Mouse (Mus musculus) cerebellum, postnatal 4 days (tissue): Measurements from ENCODE around the gene Gstp3.

Source experiments
- DNase-seq, 2 experiments: peaks; one replicate each; pipeline ENCODE4 v3.0.0; 2022; ENCODE audit warnings: low spot score in 2 of 2, mixed read lengths in 1 of 2

Gstp3 gene

DNA sequence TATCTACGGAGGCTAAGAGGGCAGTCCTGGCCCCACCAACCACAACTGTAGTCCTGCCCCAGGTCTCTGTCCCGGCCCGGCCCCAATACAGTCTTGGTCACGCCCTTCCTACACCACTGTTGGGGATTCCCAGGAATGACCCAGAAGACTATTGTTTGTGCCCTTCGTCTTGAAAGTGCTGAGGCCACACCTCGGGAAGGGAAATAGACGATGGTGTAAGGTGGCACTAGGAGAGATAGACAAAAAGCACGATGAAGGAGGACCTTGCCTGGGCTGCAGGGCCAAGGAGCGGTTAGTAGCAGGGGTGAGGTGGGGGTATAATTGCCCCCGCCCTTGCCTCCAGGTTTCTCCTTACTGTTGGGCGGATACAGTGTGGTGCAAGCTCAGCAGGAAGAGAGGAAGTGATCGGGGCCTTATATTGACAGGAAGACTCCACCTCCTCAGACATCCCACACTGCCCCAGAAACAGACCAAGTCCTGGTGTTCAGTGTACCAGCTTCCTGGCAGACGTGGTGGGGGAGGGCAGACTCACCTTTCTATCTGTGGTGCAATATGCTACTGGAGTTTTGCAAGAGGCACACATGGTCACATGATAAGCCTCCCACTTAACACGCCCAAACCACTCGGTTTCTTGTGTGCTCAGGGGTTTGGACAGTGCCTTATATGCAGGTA, at the start of gene Gstp3:
Gene Gstp3 (minus strand): TSS at position 501 of the 672 bp plus-strand sequence.
- no peak for DNase-seq

- DNase-seq, result no peak
Measured at GRCm38 (mm10) chr19:4108535-4108934, 49.2 kb upstream of the Gstp3 start.

- DNase-seq, result no peak
Measured at GRCm38 (mm10) chr19:4106654-4107053, 47.3 kb upstream of the Gstp3 start.

GRCm38 (mm10) chr19:4104675-4105194, 45.4 kb upstream of the Gstp3 start:
- DNase-seq, result no peak

- no peak for DNase-seq
Measured at GRCm38 (mm10) chr19:4103792-4104191, 44.4 kb upstream of the Gstp3 start.

DNA sequence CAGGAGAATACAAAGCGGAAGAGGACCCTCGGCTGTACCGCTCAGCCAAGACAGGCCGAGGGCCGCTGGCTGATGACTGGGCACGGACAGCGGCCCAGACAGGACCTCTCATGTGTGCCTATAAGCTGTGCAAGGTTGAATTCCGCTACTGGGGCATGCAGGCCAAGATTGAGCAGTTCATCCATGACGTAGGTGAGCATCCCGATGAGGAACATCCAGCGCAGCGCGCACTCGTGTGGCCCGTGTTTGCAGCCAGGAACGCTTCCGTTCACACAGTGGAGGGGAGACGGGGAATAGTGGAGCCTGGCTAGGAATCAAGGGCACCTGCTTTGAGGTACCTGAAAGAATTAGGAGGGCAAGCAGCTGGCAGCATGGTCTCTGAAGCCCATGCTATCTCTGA, 43.9 kb upstream of the Gstp3 start:
- no peak for DNase-seq

DNA sequence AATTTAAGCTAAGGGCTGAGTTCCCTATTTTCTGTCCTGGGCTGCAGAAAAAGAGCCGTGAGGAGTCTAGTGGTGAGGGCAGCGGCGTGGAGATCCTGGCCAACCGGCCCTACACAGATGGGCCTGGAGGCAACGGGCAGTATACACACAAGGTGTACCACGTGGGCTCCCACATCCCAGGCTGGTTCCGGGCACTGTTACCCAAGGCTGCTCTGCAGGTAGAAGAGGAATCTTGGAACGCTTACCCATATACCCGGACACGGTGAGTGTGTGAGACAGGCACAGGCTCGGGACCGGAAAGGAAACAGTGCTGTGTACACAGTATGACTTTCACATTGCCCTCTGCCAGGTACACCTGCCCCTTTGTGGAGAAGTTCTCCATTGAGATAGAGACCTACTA, 43.3 kb upstream of the Gstp3 start:
- no peak for DNase-seq

GRCm38 (mm10) chr19:4102049-4102448, 42.7 kb upstream of the Gstp3 start:
- no peak for DNase-seq

GRCm38 (mm10) chr19:4101466-4101865, 42.1 kb upstream of the Gstp3 start:
- no peak for DNase-seq

DNA sequence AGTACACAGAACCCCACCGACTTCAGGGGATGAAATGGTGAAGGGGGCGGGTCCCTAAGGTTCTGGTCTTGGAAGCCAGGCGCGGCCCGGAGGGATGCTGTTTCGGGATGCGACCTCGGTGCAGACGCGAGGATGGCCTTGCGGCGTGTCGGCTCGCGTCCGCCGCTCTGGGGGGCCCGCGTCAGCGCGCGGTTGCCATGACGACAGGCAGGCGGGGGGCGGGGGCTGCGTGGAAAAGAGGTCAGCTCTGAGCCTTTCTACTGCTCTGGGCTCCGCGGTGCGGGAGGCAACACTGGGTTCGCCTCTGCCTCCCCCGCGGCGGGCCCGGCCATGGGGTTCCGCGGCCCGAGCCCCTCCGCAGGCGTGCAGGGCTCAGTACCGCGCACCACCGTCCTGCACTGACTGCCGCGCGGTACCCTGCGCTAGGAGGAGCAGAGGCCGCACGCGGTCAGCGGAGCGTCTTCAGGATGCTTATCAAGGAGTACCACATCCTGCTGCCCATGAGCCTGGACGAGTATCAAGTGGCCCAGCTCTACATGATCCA, 41.4 kb upstream of the Gstp3 start:
- DNase-seq, result peak in 1 of 2 experiments; percentile 70

GRCm38 (mm10) chr19:4099837-4100717, 40.7 kb upstream of the Gstp3 start, which contains the start of gene Pitpnm1:
TSS of gene Pitpnm1 (plus strand) at chr19:4099998.
- DNase-seq, result peak in 1 of 2 experiments; percentile 30

DNA sequence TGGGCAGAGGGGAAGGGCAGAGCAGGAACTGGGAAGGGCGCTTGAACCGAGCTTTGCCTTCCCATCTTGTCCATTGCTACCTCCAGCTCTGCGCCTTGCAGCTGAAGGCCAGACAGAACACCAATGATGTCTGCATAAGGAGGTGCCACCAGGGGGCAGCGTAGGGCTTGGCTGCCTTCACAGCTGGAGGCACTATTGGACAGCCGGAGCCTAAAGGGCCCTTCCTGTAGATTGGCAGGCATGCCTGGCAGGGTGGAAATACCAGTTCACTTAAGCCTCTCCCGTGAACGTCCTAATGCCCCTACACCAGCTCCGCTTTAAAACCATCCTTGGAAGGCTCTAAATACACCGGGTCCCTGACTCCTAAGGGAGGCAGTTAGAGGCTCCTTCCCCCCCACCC, 39.7 kb upstream of the Gstp3 start:
- peak; percentile 87 to 88 for DNase-seq

DNA sequence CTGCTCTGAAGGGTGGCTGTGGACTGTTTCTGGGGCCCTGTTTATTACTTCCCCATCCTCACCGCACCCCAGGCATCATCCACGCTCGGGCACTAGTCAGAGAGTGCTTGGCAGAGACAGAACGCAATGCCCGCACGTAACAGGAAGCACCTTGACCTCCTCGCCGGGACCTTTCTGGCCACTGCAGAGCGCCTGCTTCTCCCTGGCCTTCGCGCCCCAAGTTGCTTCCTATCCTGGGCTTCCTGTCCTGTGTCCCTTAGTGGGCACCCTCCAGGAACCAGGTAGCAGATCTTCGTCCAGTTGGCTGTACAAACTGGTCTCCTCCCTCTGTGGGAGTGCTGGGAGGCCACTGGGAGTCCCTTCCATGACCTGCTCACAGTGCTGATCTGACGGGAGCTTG, 39.1 kb upstream of the Gstp3 start:
- no peak for DNase-seq

- DNase-seq, result no peak
Measured at GRCm38 (mm10) chr19:4097441-4097825, 38.1 kb upstream of the Gstp3 start.

- DNase-seq, result peak; percentile 99 to 100
Measured at GRCm38 (mm10) chr19:4096642-4097440, 37.5 kb upstream of the Gstp3 start, which contains the start of gene Cdk2ap2. TSS of gene Cdk2ap2 (plus strand) at chr19:4097182.

DNA sequence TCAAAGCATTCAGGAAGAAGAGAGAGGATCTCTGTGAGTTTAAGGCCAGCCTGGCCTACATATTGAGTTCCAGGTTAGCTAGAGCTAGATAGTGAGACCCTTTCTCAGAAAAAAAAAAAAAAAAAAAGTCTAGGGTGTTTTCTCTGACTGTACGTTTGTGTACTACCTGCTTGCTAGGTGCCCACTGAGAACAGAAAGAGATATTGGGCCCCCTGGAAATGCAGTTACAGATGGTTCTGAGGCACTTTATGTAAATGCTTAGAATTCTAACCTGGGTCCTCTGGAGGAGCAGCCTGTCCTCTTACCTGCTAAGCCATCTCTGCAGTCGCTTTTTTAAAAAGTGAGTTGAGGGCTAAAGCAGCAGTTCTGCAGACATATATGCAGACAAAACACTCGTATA, 36.4 kb upstream of the Gstp3 start:
- DNase-seq, result no peak

GRCm38 (mm10) chr19:4094774-4095303, 35.5 kb upstream of the Gstp3 start:
- DNase-seq, result no peak

DNA sequence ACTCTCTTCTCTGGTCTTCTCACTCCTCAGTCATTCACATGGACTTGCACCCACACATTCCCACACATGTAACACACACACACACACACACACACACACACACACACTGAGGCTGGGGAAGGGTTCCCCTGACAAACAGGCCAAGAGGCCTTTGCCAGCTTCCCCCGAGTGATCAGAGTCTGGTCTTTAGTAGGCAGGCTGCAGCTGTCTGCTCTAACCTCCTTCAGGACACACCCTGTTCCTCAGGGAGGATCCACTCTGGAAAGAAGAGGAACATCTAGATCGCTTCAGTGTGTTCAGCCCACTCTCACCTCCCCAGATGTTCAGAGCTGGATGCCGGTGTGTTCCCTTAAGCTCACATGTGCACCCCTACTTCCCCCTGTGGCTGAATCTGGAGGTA, 35.0 kb upstream of the Gstp3 start:
- DNase-seq, result no peak

DNA sequence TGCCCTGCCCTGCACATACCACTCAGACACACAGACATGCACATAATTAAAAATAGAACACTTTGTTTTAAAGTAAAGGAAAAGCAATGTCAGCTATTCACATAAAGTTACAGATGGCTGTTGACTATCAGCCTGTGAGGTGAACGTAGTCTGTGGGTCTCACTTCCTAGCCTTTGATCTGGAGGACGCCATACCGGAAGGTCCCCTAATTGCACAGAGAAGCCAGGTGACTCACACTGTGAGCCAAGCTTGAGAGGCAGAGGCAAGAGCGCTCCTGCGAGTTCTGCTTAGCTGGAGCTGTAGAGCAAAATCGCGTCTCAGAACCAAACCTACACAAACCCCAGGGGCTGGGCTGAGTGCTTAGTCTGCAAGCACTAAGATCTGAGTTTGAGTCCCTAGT, 34.4 kb upstream of the Gstp3 start:
- no peak for DNase-seq

GRCm38 (mm10) chr19:4092750-4093149, 33.4 kb upstream of the Gstp3 start:
- no peak for DNase-seq

DNA sequence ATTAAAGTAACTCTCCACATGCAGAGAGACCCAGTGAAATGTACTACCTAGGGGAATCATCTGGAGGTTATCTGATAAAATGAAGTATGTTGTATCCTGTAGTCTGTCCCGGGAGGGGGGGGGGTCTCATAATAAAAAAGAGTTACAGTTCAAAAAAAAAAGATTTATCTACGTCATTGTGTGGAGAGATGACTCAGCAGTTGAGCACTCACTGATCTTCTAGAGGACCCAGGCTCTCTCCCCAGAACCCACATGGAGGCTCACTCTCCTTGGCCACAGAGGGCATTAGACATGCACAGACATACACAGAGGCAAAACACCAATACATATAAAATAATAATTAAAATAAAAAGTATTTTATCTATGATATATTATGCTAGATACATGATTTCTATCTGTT, 32.0 kb upstream of the Gstp3 start:
- DNase-seq, result no peak
